Comparison of ENCODE assay signal across 9 mouse cellular contexts in the genomic region with DNA sequence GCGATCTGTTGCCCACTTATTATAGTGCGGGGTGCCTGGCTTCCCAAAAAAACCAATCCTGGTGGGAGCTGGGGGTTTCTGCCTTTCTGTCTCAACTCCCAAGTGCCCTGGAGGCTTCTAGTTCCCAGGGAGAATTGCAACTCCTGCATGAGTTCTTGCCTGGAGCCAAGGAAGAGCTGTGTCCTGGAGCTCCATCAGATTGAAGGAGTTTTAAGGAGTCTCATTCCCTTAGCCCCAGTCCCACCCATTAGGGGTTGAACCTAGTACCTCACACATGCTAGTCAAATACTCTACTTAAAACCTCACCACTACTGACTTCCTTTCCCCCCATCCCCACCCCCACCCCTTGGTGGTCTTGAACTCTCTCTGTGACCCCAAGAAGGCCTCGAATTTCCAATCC. TPM values are rescaled to one million over a fixed set of nuclear protein-coding genes. Genes with fewer than 3 reads are reported as not detected.
A peak's percentile ranks its signal among the peaks of the same experiment; 100 is the strongest.
DNase-seq lines count a peak whose midpoint lies in the region; ATAC-seq lines count a peak whose summit lies in the region.
"Had no signal": no experiment of that assay in that cellular context is flagged by ENCODE, and none has a peak within 500 bp of the region (broad histone marks: within the 10 kb centered on the region; RNA-seq: fewer than 3 reads in every experiment).

No protein-coding gene starts in this region.

- H3K36me3 ChIP-seq in heart, embryonic 13.5 days = peaks cover 35% of the 10 kb centered on the region
- peaks cover 5% of the 10 kb centered on the region for H3K36me3 ChIP-seq in midbrain, embryonic 12.5 days
- H3K36me3 ChIP-seq in midbrain, embryonic 16.5 days (ENCODE audit: control insufficient read depth, insufficient read depth, low read length) = peaks cover 9% of the 10 kb centered on the region
- peaks cover 12% of the 10 kb centered on the region for H3K36me3 ChIP-seq in limb, embryonic 10.5 days
- peaks cover 21% of the 10 kb centered on the region; the same call in 1 of the 2 replicates for H3K36me3 ChIP-seq in stomach, embryonic 16.5 days (ENCODE audit: control insufficient read depth, insufficient read depth, low read length)

- peak overlapping the region; percentile 67 for H3K4me3 ChIP-seq in heart, embryonic 13.5 days
- no peak overlapping the region for H3K4me3 ChIP-seq in midbrain, embryonic 12.5 days
- no peak overlapping the region for H3K4me3 ChIP-seq in midbrain, embryonic 16.5 days (ENCODE audit: low read depth, low read length)
- 0 out of 2 replicates have a peak overlapping the region, but pooled peaks have one; percentile 51 for H3K4me3 ChIP-seq in limb, embryonic 10.5 days
- peak overlapping the region; percentile 61 for H3K4me3 ChIP-seq in stomach, embryonic 16.5 days (replicated peaks; ENCODE audit: low read length)
- H3K4me3 ChIP-seq: erythroblast, embryonic 14.5 days had no signal

- no peaks in the 10 kb centered on the region for H3K27me3 ChIP-seq in heart, embryonic 13.5 days (replicated peaks)
- no peaks in the 10 kb centered on the region for H3K27me3 ChIP-seq in midbrain, embryonic 12.5 days
- no peaks in the 10 kb centered on the region for H3K27me3 ChIP-seq in midbrain, embryonic 16.5 days (ENCODE audit: control insufficient read depth, insufficient read depth, low read depth, low read length)
- no peaks in the 10 kb centered on the region for H3K27me3 ChIP-seq in limb, embryonic 10.5 days (ENCODE audit: low read depth, poor library complexity, severe bottlenecking)
- no peaks in the 10 kb centered on the region for H3K27me3 ChIP-seq in stomach, embryonic 16.5 days (ENCODE audit: control insufficient read depth, insufficient read depth, low read length)

- peaks cover 58% of the 10 kb centered on the region for H3K4me1 ChIP-seq in heart, embryonic 13.5 days
- peaks cover 29% of the 10 kb centered on the region for H3K4me1 ChIP-seq in midbrain, embryonic 12.5 days
- H3K4me1 ChIP-seq in midbrain, embryonic 16.5 days (ENCODE audit: control insufficient read depth, insufficient read depth, low read length) = peaks cover 25% of the 10 kb centered on the region
- peaks cover 42% of the 10 kb centered on the region for H3K4me1 ChIP-seq in limb, embryonic 10.5 days
- peaks cover 45% of the 10 kb centered on the region for H3K4me1 ChIP-seq in stomach, embryonic 16.5 days (ENCODE audit: control insufficient read depth, insufficient read depth, low read length)

- 48% methylated on average over 3 of the region's 3 CpGs for WGBS in heart, embryonic 13.5 days
- WGBS in midbrain, embryonic 12.5 days = 83% methylated on average over 3 of the region's 3 CpGs
- 84% methylated on average over 3 of the region's 3 CpGs for WGBS in midbrain, embryonic 16.5 days
- 65% methylated on average over 3 of the region's 3 CpGs for WGBS in limb, embryonic 10.5 days
- 53% methylated on average over 3 of the region's 3 CpGs for WGBS in stomach, embryonic 16.5 days

- ATAC-seq in heart, embryonic 13.5 days (ENCODE audit: extremely low read depth, insufficient number of reproducible peaks, low FRiP score, low TSS enrichment) = no peak
- no peak for ATAC-seq in midbrain, embryonic 12.5 days (ENCODE audit: low FRiP score, low read depth)
- no peak for ATAC-seq in midbrain, embryonic 16.5 days
- ATAC-seq in stomach, embryonic 16.5 days (ENCODE audit: insufficient read depth, low FRiP score) = no peak
- no peak for ATAC-seq in frontal cortex, adult (ENCODE audit: low TSS enrichment)

- H3K4me2 ChIP-seq in heart, embryonic 13.5 days = peak overlapping the region; percentile 81
- H3K4me2 ChIP-seq in midbrain, embryonic 12.5 days (replicated peaks) = peak overlapping the region; percentile 62; the same call in 1 of the 2 replicates
- no peak overlapping the region for H3K4me2 ChIP-seq in midbrain, embryonic 16.5 days (ENCODE audit: low read length)
- H3K4me2 ChIP-seq in stomach, embryonic 16.5 days (ENCODE audit: low read depth, low read length) = peak overlapping the region; percentile 73

- H3K27ac ChIP-seq in heart, embryonic 13.5 days (replicated peaks) = peak overlapping the region; percentile 97
- no peak overlapping the region for H3K27ac ChIP-seq in midbrain, embryonic 12.5 days (replicated peaks)
- no peak overlapping the region; the same call in 1 of the 2 replicates for H3K27ac ChIP-seq in midbrain, embryonic 16.5 days (ENCODE audit: low read length)
- H3K27ac ChIP-seq in limb, embryonic 10.5 days = 0 out of 2 replicates have a peak overlapping the region, but pooled peaks have one; percentile 17
- H3K27ac ChIP-seq in stomach, embryonic 16.5 days (ENCODE audit: low read length) = peak overlapping the region; percentile 95

- peak overlapping the region; percentile 90 for H3K9ac ChIP-seq in heart, embryonic 13.5 days
- no peak overlapping the region for H3K9ac ChIP-seq in midbrain, embryonic 12.5 days (replicated peaks)
- no peak overlapping the region for H3K9ac ChIP-seq in midbrain, embryonic 16.5 days (ENCODE audit: low read depth, low read length)
- H3K9ac ChIP-seq in stomach, embryonic 16.5 days (ENCODE audit: low read length) = peak overlapping the region; percentile 82

- DNase-seq in heart, postnatal 4 days = no peak
- DNase-seq in limb, embryonic 10.5 days (ENCODE audit: low spot score) = no peak
- DNase-seq in thymus, postnatal 14 days = no peak

- H3K9me3 ChIP-seq in heart, embryonic 13.5 days = no peaks in the 10 kb centered on the region
- H3K9me3 ChIP-seq in midbrain, embryonic 12.5 days = no peaks in the 10 kb centered on the region
- no peaks in the 10 kb centered on the region for H3K9me3 ChIP-seq in midbrain, embryonic 16.5 days (replicated peaks; ENCODE audit: control insufficient read depth, low read length, poor library complexity, severe bottlenecking)
- H3K9me3 ChIP-seq in limb, embryonic 10.5 days (replicated peaks) = no peaks in the 10 kb centered on the region
- no peaks in the 10 kb centered on the region for H3K9me3 ChIP-seq in stomach, embryonic 16.5 days (replicated peaks; ENCODE audit: control insufficient read depth, low read length)

RNA-seq across cellular contexts. Expression of gene Prkcg, which starts 2.8 kb away (rescaled TPM):
- polyA plus RNA-seq in heart, embryonic 13.5 days (2015; fragmentation: Nextera tagmentation; extraction: Ambion mirVana) = 0.04 and 0.13 TPM in 2 replicates
- 1 to 10 TPM; 5.7 to 8.5 TPM for total RNA-seq in heart, postnatal 4 days (2021)
- polyA plus RNA-seq in midbrain, embryonic 12.5 days (2016; fragmentation: Nextera tagmentation; extraction: Ambion mirVana) = 0.48 and 2.4 TPM in 2 replicates
- polyA plus RNA-seq in midbrain, embryonic 16.5 days (2015; fragmentation: Nextera tagmentation; extraction: Ambion mirVana) = 3.3 and 3.8 TPM in 2 replicates
- polyA plus RNA-seq in limb, embryonic 10.5 days (2016; fragmentation: Nextera tagmentation; extraction: Ambion mirVana) = 0.06 TPM in 1 of 2 replicates, not detected in the other
- 0.32 and 1.1 TPM in 2 replicates for polyA plus RNA-seq in stomach, embryonic 16.5 days (2015; fragmentation: Nextera tagmentation; extraction: Ambion mirVana)
- polyA plus RNA-seq: erythroblast, embryonic 14.5 days had no signal

RNA-seq across cellular contexts. Expression of gene Myadm, which starts 2.9 kb away (rescaled TPM):
- polyA plus RNA-seq in heart, embryonic 13.5 days (2015; fragmentation: Nextera tagmentation; extraction: Ambion mirVana) = 159 and 162 TPM in 2 replicates
- total RNA-seq in heart, postnatal 4 days (2021) = 100 to 1,000 TPM; 299 to 315 TPM
- polyA plus RNA-seq in midbrain, embryonic 12.5 days (2016; fragmentation: Nextera tagmentation; extraction: Ambion mirVana) = 30.2 and 31.7 TPM in 2 replicates
- polyA plus RNA-seq in midbrain, embryonic 16.5 days (2015; fragmentation: Nextera tagmentation; extraction: Ambion mirVana) = 32.7 and 36.4 TPM in 2 replicates
- polyA plus RNA-seq in limb, embryonic 10.5 days (2016; fragmentation: Nextera tagmentation; extraction: Ambion mirVana) = 23.6 and 29.4 TPM in 2 replicates
- 170 and 217 TPM in 2 replicates for polyA plus RNA-seq in stomach, embryonic 16.5 days (2015; fragmentation: Nextera tagmentation; extraction: Ambion mirVana)
- polyA plus RNA-seq: erythroblast, embryonic 14.5 days had no signal

RNA-seq across cellular contexts. Expression of gene Cacng7, which starts 41.0 kb away (rescaled TPM):
- polyA plus RNA-seq in heart, embryonic 13.5 days (2015; fragmentation: Nextera tagmentation; extraction: Ambion mirVana) = 0.19 and 0.51 TPM in 2 replicates
- total RNA-seq in heart, postnatal 4 days (2021) = 1 to 10 TPM; 6.9 to 7.4 TPM
- polyA plus RNA-seq in midbrain, embryonic 12.5 days (2016; fragmentation: Nextera tagmentation; extraction: Ambion mirVana) = 3.5 and 4.2 TPM in 2 replicates
- polyA plus RNA-seq in midbrain, embryonic 16.5 days (2015; fragmentation: Nextera tagmentation; extraction: Ambion mirVana) = 2.6 and 3.0 TPM in 2 replicates
- 0.67 and 2.4 TPM in 2 replicates for polyA plus RNA-seq in limb, embryonic 10.5 days (2016; fragmentation: Nextera tagmentation; extraction: Ambion mirVana)
- polyA plus RNA-seq in stomach, embryonic 16.5 days (2015; fragmentation: Nextera tagmentation; extraction: Ambion mirVana) = 0.96 and 1.4 TPM in 2 replicates
- polyA plus RNA-seq: erythroblast, embryonic 14.5 days had no signal

RNA-seq across cellular contexts. Expression of gene Nlrp12, which starts 42.2 kb away (rescaled TPM):
- polyA plus RNA-seq in heart, embryonic 13.5 days (2015; fragmentation: Nextera tagmentation; extraction: Ambion mirVana) = not detected in 2 replicates
- under 1 TPM; 0.07 TPM for total RNA-seq in heart, postnatal 4 days (2021)
- not detected in 2 replicates for polyA plus RNA-seq in midbrain, embryonic 12.5 days (2016; fragmentation: Nextera tagmentation; extraction: Ambion mirVana)
- 0.10 TPM in 1 of 2 replicates, not detected in the other for polyA plus RNA-seq in midbrain, embryonic 16.5 days (2015; fragmentation: Nextera tagmentation; extraction: Ambion mirVana)
- not detected in 2 replicates for polyA plus RNA-seq in limb, embryonic 10.5 days (2016; fragmentation: Nextera tagmentation; extraction: Ambion mirVana)
- polyA plus RNA-seq in stomach, embryonic 16.5 days (2015; fragmentation: Nextera tagmentation; extraction: Ambion mirVana) = 0.05 and 0.15 TPM in 2 replicates
- polyA plus RNA-seq: erythroblast, embryonic 14.5 days had no signal

Comparison
In these comparisons a context has a peak if more than half of its experiments do, and no peak if none do; other contexts are left out.
1. H3K27ac ChIP-seq: peak in heart, embryonic 13.5 days (single experiment), limb, embryonic 10.5 days (single experiment) and stomach, embryonic 16.5 days (single experiment); none in midbrain, embryonic 12.5 days (single experiment) and midbrain, embryonic 16.5 days (single experiment).
2. H3K4me3 ChIP-seq: peak in heart, embryonic 13.5 days (single experiment), limb, embryonic 10.5 days (single experiment) and stomach, embryonic 16.5 days (single experiment); none in midbrain, embryonic 12.5 days (single experiment) and midbrain, embryonic 16.5 days (single experiment).
3. H3K9ac ChIP-seq: peak in heart, embryonic 13.5 days (single experiment) and stomach, embryonic 16.5 days (single experiment); none in midbrain, embryonic 12.5 days (single experiment) and midbrain, embryonic 16.5 days (single experiment).